Mouse (Mus musculus) hindbrain, embryonic 11.5 days (tissue): ENCODE results near the gene Ppp1r15a. TPM values are rescaled to one million over a fixed set of nuclear protein-coding genes. Genes with fewer than 3 reads are reported as not detected.

ENCODE experiments used
- ATAC-seq: fragments of 200-750 bp; cut with Nextera tagmentation; 2 replicates; pipeline ENCODE4 v1.8.0; 2017; ENCODE audit warnings: mild to moderate bottlenecking, moderate TSS enrichment, moderate library complexity; ENCODE audit not compliant: low FRiP score
- DNase-seq: peaks from one replicate; pipeline ENCODE4 v3.0.0-alpha.2; 2015; ENCODE audit warnings: low spot score
- H3K27ac ChIP-seq: fragments of 300-500 bp; sonication (generic); 2 replicates; pipeline ENCODE4 v1.5.1; 2014; ENCODE audit warnings: mild to moderate bottlenecking, low read depth, low read length
- H3K27me3 ChIP-seq: fragments of 300-500 bp; sonication (generic); 2 replicates; pipeline ENCODE4 v1.6.1; 2014; ENCODE audit warnings: mild to moderate bottlenecking, low read length, moderate library complexity, mixed read lengths; ENCODE audit not compliant: control insufficient read depth, insufficient read depth
- H3K36me3 ChIP-seq: fragments of 300-500 bp; sonication (generic); 2 replicates; pipeline ENCODE4 v1.6.1; 2014; ENCODE audit warnings: mild to moderate bottlenecking, low read length, moderate library complexity, mixed read lengths; ENCODE audit not compliant: control insufficient read depth, insufficient read depth
- H3K4me1 ChIP-seq: fragments of 300-500 bp; sonication (generic); replicated peaks from 2 replicates; pipeline ENCODE4 v1.6.1; 2014; ENCODE audit warnings: low read length, mixed read lengths; ENCODE audit not compliant: control insufficient read depth, insufficient read depth
- H3K4me2 ChIP-seq: fragments of 300-500 bp; sonication (generic); replicated peaks from 2 replicates; pipeline ENCODE4 v1.6.1; 2014; ENCODE audit warnings: mild to moderate bottlenecking, low read depth, low read length
- H3K4me3 ChIP-seq: fragments of 300-500 bp; sonication (generic); 2 replicates; pipeline ENCODE4 v1.5.1; 2014; ENCODE audit warnings: low read depth, low read length
- H3K9ac ChIP-seq: fragments of 300-500 bp; sonication (generic); 2 replicates; pipeline ENCODE4 v1.6.1; 2014; ENCODE audit warnings: low read depth, low read length
- H3K9me3 ChIP-seq: fragments of 300-500 bp; sonication (generic); 2 replicates; pipeline ENCODE4 v1.6.1; 2016; ENCODE audit warnings: low read length; ENCODE audit not compliant: control insufficient read depth
- WGBS: fragments of 180-500 bp; shearing (Covaris S2); extraction: QIAGEN DNeasy Blood & Tissue Kit; methylation state at CpG from one replicate; pipeline ENCODE4 v1.1.7; 2014; 5-methylcytosine and 5-hydroxymethylcytosine counted together
- polyA plus RNA-seq: library from polyadenylated mRNA; unstranded; fragments of >200 nt; fragmentation: Nextera tagmentation; extraction: Ambion mirVana; gene quantifications from 2 replicates; pipeline ENCODE4 v1.2.1, GENCODE M21; 2014

Ppp1r15a gene
- polyA plus RNA-seq, 1 experiment from 2014 or later = 15.1 TPM

- no peaks in the 10 kb centered on the region for H3K4me1 ChIP-seq
- ATAC-seq = no peak
- no peaks in the 10 kb centered on the region for H3K9me3 ChIP-seq
- H3K27ac ChIP-seq = no peak within 1 kb of the TSS
- no peaks in the 10 kb centered on the region for H3K36me3 ChIP-seq
- H3K27me3 ChIP-seq = no peaks in the 10 kb centered on the region
- no peak within 1 kb of the TSS for H3K4me3 ChIP-seq
- 33% methylated on average over 8 of the region's 8 CpGs for WGBS
- no peak within 1 kb of the TSS for H3K4me2 ChIP-seq
- no peak within 1 kb of the TSS for H3K9ac ChIP-seq
- no peak for DNase-seq
These were observed 28.7 kb upstream of the Ppp1r15a start, which contains the start of gene Hsd17b14 for GRCm38 (mm10) chr7:45554744-45555143. TSS of gene Hsd17b14 (plus strand) at chr7:45554893.

DNA sequence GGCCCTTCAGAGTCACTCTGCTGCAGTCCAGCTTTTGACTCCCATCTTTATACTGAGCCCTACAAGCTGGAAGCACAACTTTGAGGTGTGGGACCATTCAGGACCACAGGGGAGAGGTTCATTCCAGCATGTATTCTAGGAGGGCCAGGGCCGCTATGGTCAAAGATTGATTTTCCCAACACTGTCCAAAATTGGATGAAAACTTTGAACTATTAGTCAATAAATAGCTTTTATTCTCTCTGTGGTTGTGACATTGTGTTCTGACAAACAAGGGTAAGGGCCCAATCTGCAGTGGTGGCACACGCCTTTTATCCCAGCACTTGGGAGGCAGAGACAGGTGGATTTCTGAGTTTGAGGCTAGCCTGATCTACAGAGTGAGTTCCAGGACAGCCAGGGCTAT lies 27.9 kb upstream of the Ppp1r15a start:
- H3K4me2 ChIP-seq = no peak overlapping the region
- no peaks in the 10 kb centered on the region for H3K9me3 ChIP-seq
- H3K9ac ChIP-seq = no peak overlapping the region
- H3K4me3 ChIP-seq = no peak overlapping the region
- H3K27ac ChIP-seq = no peak overlapping the region
- 87% methylated on average over 2 of the region's 2 CpGs for WGBS
- ATAC-seq (no peak), DNase-seq (no peak)
- no peaks in the 10 kb centered on the region for H3K27me3 ChIP-seq
- no peaks in the 10 kb centered on the region for H3K36me3 ChIP-seq
- H3K4me1 ChIP-seq = no peaks in the 10 kb centered on the region

- ATAC-seq = no peak
- WGBS = 66% methylated on average over 8 of the region's 8 CpGs
These were observed 27.5 kb upstream of the Ppp1r15a start for GRCm38 (mm10) chr7:45553519-45553918.

DNA sequence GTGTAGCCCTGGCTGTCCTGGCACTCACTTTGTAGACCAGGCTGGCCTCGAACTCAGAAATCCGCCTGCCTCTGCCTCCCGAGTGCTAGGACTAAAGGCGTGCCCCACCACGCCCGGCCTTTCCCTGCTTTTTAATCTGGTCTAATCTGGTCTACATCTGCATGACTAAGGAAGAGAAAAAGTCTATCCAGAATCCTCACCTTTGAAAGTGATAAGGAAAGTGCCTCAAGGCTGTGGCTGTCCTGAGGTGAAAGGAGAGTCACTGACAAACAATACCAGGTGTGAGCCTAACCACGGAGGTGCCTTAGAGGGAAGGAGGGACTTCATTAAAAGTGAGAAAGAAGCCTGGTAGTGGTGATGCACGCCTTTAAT lies 25.4 kb upstream of the Ppp1r15a start:
- 90% methylated on average over 8 of the region's 8 CpGs for WGBS
- Histone ChIP-seq H3K27me3 (no peaks in the 10 kb centered on the region), H3K4me1 (no peaks in the 10 kb centered on the region), H3K27ac (no peak overlapping the region), H3K36me3 (no peaks in the 10 kb centered on the region), H3K9ac (no peak overlapping the region), H3K4me3 (no peak overlapping the region), H3K4me2 (no peak overlapping the region), H3K9me3 (no peaks in the 10 kb centered on the region)
- no peak for ATAC-seq
- DNase-seq = no peak

More at GRCm38 (mm10) chr7:45553519-45553918, 27.5 kb upstream of the Ppp1r15a start:
- Histone ChIP-seq H3K4me3 (no peak overlapping the region), H3K4me1 (no peaks in the 10 kb centered on the region), H3K9ac (no peak overlapping the region), H3K9me3 (no peaks in the 10 kb centered on the region), H3K36me3 (no peaks in the 10 kb centered on the region), H3K27me3 (no peaks in the 10 kb centered on the region), H3K27ac (no peak overlapping the region), H3K4me2 (no peak overlapping the region)
- no peak for DNase-seq

GRCm38 (mm10) chr7:45550821-45551511 lies 24.9 kb upstream of the Ppp1r15a start:
- WGBS = 79% methylated on average over 11 of the region's 11 CpGs
- DNase-seq (no peak), ATAC-seq (no peak)
- no peaks in the 10 kb centered on the region for H3K4me1 ChIP-seq
- H3K9ac ChIP-seq = no peak overlapping the region
- H3K4me2 ChIP-seq = no peak overlapping the region
- H3K9me3 ChIP-seq = no peaks in the 10 kb centered on the region
- H3K4me3 ChIP-seq = no peak overlapping the region
- H3K27me3 ChIP-seq = no peaks in the 10 kb centered on the region
- no peaks in the 10 kb centered on the region for H3K36me3 ChIP-seq
- no peak overlapping the region for H3K27ac ChIP-seq

DNA sequence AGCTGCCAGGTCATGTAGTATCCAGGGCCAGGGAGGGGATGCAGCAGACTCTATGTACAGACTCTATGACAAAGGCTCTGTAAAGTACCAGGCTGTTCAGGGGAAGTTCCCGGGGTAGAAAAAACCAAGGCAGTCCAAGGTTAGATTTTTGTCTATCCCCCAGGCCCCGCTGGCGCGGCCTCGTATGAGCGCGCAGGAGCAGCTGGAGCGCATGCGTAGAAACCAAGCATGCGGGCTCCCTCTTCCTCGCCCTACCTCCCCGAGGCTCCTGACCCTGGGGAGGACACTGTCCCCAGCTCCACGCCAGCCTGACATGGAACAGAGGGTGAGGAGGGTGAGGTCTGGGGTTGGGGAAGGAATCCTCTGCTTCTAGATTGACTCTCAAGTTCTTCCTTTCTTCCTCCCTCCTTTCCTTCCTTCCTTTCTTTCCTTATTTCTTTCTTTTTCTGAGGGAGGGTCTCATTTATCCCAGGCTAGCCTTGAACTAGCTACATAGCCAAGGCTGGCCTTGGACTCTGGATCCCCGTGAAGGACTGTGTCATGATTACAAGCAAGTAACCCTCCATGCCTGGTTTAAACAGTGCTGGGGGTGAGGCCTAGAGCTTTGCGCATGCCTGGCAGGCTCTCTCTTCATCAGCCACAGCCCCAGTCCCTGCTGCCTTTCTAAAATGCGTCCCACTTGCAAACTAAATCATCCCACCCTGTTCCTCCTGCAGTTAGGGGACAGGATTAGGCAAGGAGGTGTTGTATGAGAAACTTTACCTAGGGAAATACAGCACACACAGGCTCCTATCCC lies 23.8 kb upstream of the Ppp1r15a start:
- H3K4me2 ChIP-seq = no peak overlapping the region
- no peak overlapping the region for H3K27ac ChIP-seq
- no peaks in the 10 kb centered on the region for H3K9me3 ChIP-seq
- no peaks in the 10 kb centered on the region for H3K4me1 ChIP-seq
- DNase-seq = no peak
- no peaks in the 10 kb centered on the region for H3K36me3 ChIP-seq
- no peak for ATAC-seq
- H3K4me3 ChIP-seq = no peak overlapping the region
- no peak overlapping the region for H3K9ac ChIP-seq
- 86% methylated on average over 16 of the region's 16 CpGs for WGBS
- no peaks in the 10 kb centered on the region for H3K27me3 ChIP-seq

- Histone ChIP-seq H3K9ac (no peak overlapping the region), H3K4me3 (no peak overlapping the region), H3K27me3 (no peaks in the 10 kb centered on the region), H3K9me3 (no peaks in the 10 kb centered on the region), H3K4me1 (no peaks in the 10 kb centered on the region), H3K27ac (no peak overlapping the region), H3K4me2 (no peak overlapping the region), H3K36me3 (no peaks in the 10 kb centered on the region)
- WGBS = 87% methylated on average over 1 of the region's 1 CpGs
- ATAC-seq = no peak
- no peak for DNase-seq
These were observed 18.5 kb upstream of the Ppp1r15a start for GRCm38 (mm10) chr7:45544525-45544924.

- H3K4me3 ChIP-seq = no peak overlapping the region
- no peaks in the 10 kb centered on the region for H3K9me3 ChIP-seq
- ATAC-seq (no peak), DNase-seq (no peak)
- H3K4me1 ChIP-seq = 0 out of 2 replicates have a peak, but pooled peaks cover 4% of the 10 kb centered on the region
- H3K27me3 ChIP-seq = no peaks in the 10 kb centered on the region
- H3K36me3 ChIP-seq = no peaks in the 10 kb centered on the region
- H3K9ac ChIP-seq = no peak overlapping the region
- WGBS = 63% methylated on average over 2 of the region's 2 CpGs
- no peak overlapping the region for H3K4me2 ChIP-seq
- H3K27ac ChIP-seq = no peak overlapping the region
These were observed 14.1 kb upstream of the Ppp1r15a start for GRCm38 (mm10) chr7:45540213-45540612.

GRCm38 (mm10) chr7:45539095-45539494 lies 13.0 kb upstream of the Ppp1r15a start:
- Histone ChIP-seq H3K9ac (no peak overlapping the region), H3K27ac (no peak overlapping the region), H3K36me3 (no peaks in the 10 kb centered on the region), H3K4me3 (no peak overlapping the region), H3K9me3 (no peaks in the 10 kb centered on the region), H3K27me3 (no peaks in the 10 kb centered on the region), H3K4me2 (no peak overlapping the region), H3K4me1 (0 out of 2 replicates have a peak, but pooled peaks cover 4% of the 10 kb centered on the region)
- no peak for DNase-seq
- WGBS = 77% methylated on average over 3 of the region's 3 CpGs
- ATAC-seq = no peak
